Mouse (Mus musculus) duodenum, adult 2 months (tissue): ENCODE results near the gene Sirt5. TPM values are rescaled to one million over a fixed set of nuclear protein-coding genes. Genes with fewer than 3 reads are reported as not detected.

Experiments used
- polyA plus RNA-seq: library from polyadenylated mRNA; depleted of rRNA; stranded (reverse); fragments of >200 nt; gene quantifications from 2 replicates; pipeline ENCODE4 v1.2.3, GENCODE M21; 2012; ENCODE audit warnings: low replicate concordance; rRNA removed

The Sirt5 gene
- 2.0 and 2.5 TPM in 2 replicates for polyA plus RNA-seq

GRCm38 (mm10) chr13:43364985-43365824 is at the start of gene Sirt5:
TSS of gene Sirt5 (plus strand) at chr13:43365496.

GRCm38 (mm10) chr13:43398297-43399080 is 33.2 kb downstream of the Sirt5 start, which contains the start of gene Nol7:
TSS of gene Nol7 (plus strand) at chr13:43398390.

Other genes starting within 250 kb of the Sirt5 start
- 3.0 and 9.5 TPM in 2 replicates for gene Tbc1d7, start 194.0 kb upstream of the Sirt5 start, polyA plus RNA-seq
- 1.2 and 2.3 TPM in 2 replicates for gene Gfod1, start 61.3 kb upstream of the Sirt5 start, polyA plus RNA-seq
- 76.1 and 81.9 TPM in 2 replicates for gene Nol7, start 32.9 kb downstream of the Sirt5 start, polyA plus RNA-seq
- gene Ranbp9, start 115.8 kb downstream of the Sirt5 start, polyA plus RNA-seq, result 7.2 and 14.7 TPM in 2 replicates
- 17.9 and 52.3 TPM in 2 replicates for gene Mcur1, start 194.7 kb downstream of the Sirt5 start, polyA plus RNA-seq